ENCODE assay signal across 19 mouse cellular contexts in genomic region chr1:23190316-23191005, GRCm38 (mm10).
DNase-seq lines count a peak whose midpoint lies in the region; ATAC-seq and TF ChIP-seq lines count a peak whose summit lies in the region.
"Had no signal": no experiment of that assay in that cellular context is flagged by ENCODE, and none has a peak within 500 bp of the region (broad histone marks: within the 10 kb centered on the region; RNA-seq: fewer than 3 reads in every experiment).

No protein-coding gene starts in this region.

- TF ChIP-seq CTCF in lung, postnatal 0 days (IDR thresholded peaks at IDR 0.05) = no peak

- H3K4me3 ChIP-seq in lung, postnatal 0 days (ENCODE audit: low read depth, low read length) = no peak overlapping the region
- H3K4me3 ChIP-seq: embryonic facial prominence, embryonic 10.5 days; erythroblast, embryonic 14.5 days; forebrain, embryonic 10.5 days; gastrocnemius, adult 2 months; heart, embryonic 12.5 days; hindbrain, embryonic 10.5 days had no signal

- peak; percentile 91 for ATAC-seq in lung, postnatal 0 days
- ATAC-seq: forebrain, embryonic 14.5 days had no signal

- H3K9ac ChIP-seq in lung, postnatal 0 days (replicated peaks; ENCODE audit: low read depth) = no peak overlapping the region
- H3K9ac ChIP-seq: heart, embryonic 12.5 days; hindbrain, embryonic 14.5 days had no signal

- peak; percentile 77 for DNase-seq in lung, postnatal 0 days (ENCODE audit: low spot score)
- no peak for DNase-seq in lung, postnatal 10 days
- peak; percentile 62 for DNase-seq in NIH3T3 (ENCODE audit: low read depth)
- peak; percentile 54 for DNase-seq in lung, postnatal 36 days
- DNase-seq in spleen, adult 18-20 months = no peak
- no peak for DNase-seq in retina, embryonic 14.5 days (ENCODE audit: low spot score)
- DNase-seq: adrenal gland, adult 8-10 months; adrenal gland, postnatal 36 days; cerebellum, adult 2 months; cerebellum, postnatal 10 days; gastrocnemius, adult 2 months; gastrocnemius, postnatal 25 days had no signal

- peak; percentile 77 for TF ChIP-seq EP300 in lung, postnatal 0 days (IDR thresholded peaks at IDR 0.05)

- peaks cover 5% of the 10 kb centered on the region; the same call in 1 of the 2 replicates for H3K4me1 ChIP-seq in lung, postnatal 0 days (ENCODE audit: insufficient read depth, low read depth, low read length)
- H3K4me1 ChIP-seq: embryonic facial prominence, embryonic 10.5 days; forebrain, embryonic 10.5 days; hindbrain, embryonic 10.5 days had no signal

- H3K36me3 ChIP-seq in lung, postnatal 0 days (ENCODE audit: insufficient read depth, low read length) = no peaks in the 10 kb centered on the region
- H3K36me3 ChIP-seq: embryonic facial prominence, embryonic 10.5 days; forebrain, embryonic 10.5 days; heart, embryonic 12.5 days; hindbrain, embryonic 10.5 days had no signal

- WGBS in lung, postnatal 0 days = 56% methylated on average over 3 of the region's 3 CpGs

- H3K4me2 ChIP-seq in lung, postnatal 0 days (replicated peaks; ENCODE audit: low read depth, low read length) = peak overlapping the region; percentile 27; the same call in 1 of the 2 replicates
- H3K4me2 ChIP-seq: heart, embryonic 12.5 days; hindbrain, embryonic 14.5 days had no signal

- no peaks in the 10 kb centered on the region for H3K9me3 ChIP-seq in lung, postnatal 0 days (ENCODE audit: low read length)
- H3K9me3 ChIP-seq: embryonic facial prominence, embryonic 10.5 days; forebrain, embryonic 10.5 days; heart, embryonic 12.5 days; hindbrain, embryonic 10.5 days had no signal

- H3K27ac ChIP-seq in lung, postnatal 0 days (ENCODE audit: low read length) = no peak overlapping the region
- H3K27ac ChIP-seq: embryonic facial prominence, embryonic 10.5 days; forebrain, embryonic 10.5 days; gastrocnemius, adult 2 months; hindbrain, embryonic 10.5 days; hindbrain, embryonic 14.5 days had no signal

- H3K27me3 ChIP-seq in lung, postnatal 0 days (replicated peaks; ENCODE audit: insufficient read depth, low read length) = no peaks in the 10 kb centered on the region
- H3K27me3 ChIP-seq: heart, embryonic 12.5 days had no signal

Comparison
In these comparisons a context has a peak if more than half of its experiments do, and no peak if none do; other contexts are left out.
1. DNase-seq: peak in lung, postnatal 0 days (single experiment), NIH3T3 (single experiment) and lung, postnatal 36 days (single experiment); none in lung, postnatal 10 days (single experiment), spleen, adult 18-20 months (0 of 2) and retina, embryonic 14.5 days (single experiment).